Mouse (Mus musculus) liver, postnatal 0 days (tissue): ENCODE results near the gene Ltk.

ENCODE experiments used
- CTCF ChIP-seq: sonication (generic); IDR thresholded peaks from 2 replicates; pipeline ENCODE4 v1.5.1; 2016; ENCODE audit warnings: antibody characterized with exemption, low read depth
- EP300 ChIP-seq: IDR thresholded peaks from 2 replicates; pipeline ENCODE4 v1.6.1; 2016; ENCODE audit warnings: antibody characterized with exemption, low read depth, mild to moderate bottlenecking

- no peak for TF ChIP-seq CTCF
- no peak for TF ChIP-seq EP300
Measured at GRCm38 (mm10) chr2:119758101-119758843, 2.0 kb downstream of the Ltk start.
